Mouse (Mus musculus): ENCODE results near the gene Olfr1047.
"Not testable (repeated sequence)": the region's sequence is repeated elsewhere in the genome, so short reads cannot be mapped to it uniquely, and the experiment has no call there.

Olfr1047 gene

GRCm38 (mm10) chr2:86231301-86231700, at the start of gene Olfr1047:
Gene Olfr1047, minus strand, starts transcription at chr2:86231401.
- no peak for DNase-seq

- not testable (repeated sequence) for DNase-seq
Observed at GRCm38 (mm10) chr2:86278988-86279387, 47.8 kb upstream of the Olfr1047 start, which contains the start of gene Olfr1051. Gene Olfr1051, minus strand, starts transcription at chr2:86279088.

- DNase-seq = not testable (repeated sequence)
Observed at GRCm38 (mm10) chr2:86258228-86258627, 27.0 kb upstream of the Olfr1047 start, which contains the start of gene Olfr1049. Gene Olfr1049, minus strand, starts transcription at chr2:86258328.

- DNase-seq = no peak
Observed at GRCm38 (mm10) chr2:86240189-86240588, 9.0 kb upstream of the Olfr1047 start, which contains the start of gene Olfr1048. Gene Olfr1048, minus strand, starts transcription at chr2:86240289.

- DNase-seq = no peak
Observed at GRCm38 (mm10) chr2:86219214-86219613, 12.0 kb downstream of the Olfr1047 start, which contains the start of gene Olfr1046. Gene Olfr1046, minus strand, starts transcription at chr2:86219314.

- no peak for DNase-seq
Observed at GRCm38 (mm10) chr2:86202909-86203308, 28.3 kb downstream of the Olfr1047 start, which contains the start of gene Olfr1045. Gene Olfr1045, minus strand, starts transcription at chr2:86203009.

- no peak for DNase-seq
Observed at GRCm38 (mm10) chr2:86195863-86196262, 35.3 kb downstream of the Olfr1047 start.

GRCm38 (mm10) chr2:86185583-86185982, 45.6 kb downstream of the Olfr1047 start, which contains the start of gene Olfr52:
Gene Olfr52, minus strand, starts transcription at chr2:86185683.
- no peak for DNase-seq

- no peak for DNase-seq
Observed at GRCm38 (mm10) chr2:86179950-86180349, 51.3 kb downstream of the Olfr1047 start.

GRCm38 (mm10) chr2:86177720-86178119, 53.5 kb downstream of the Olfr1047 start, which contains the start of gene Olfr1044:
Gene Olfr1044, minus strand, starts transcription at chr2:86177820.
- DNase-seq = no peak
